15 mouse cellular contexts compared by ENCODE assay signal in genomic region chr13:6027207-6027606, GRCm38 (mm10).
"Had no signal": no experiment of that assay in that cellular context is flagged by ENCODE, and none has a peak within 500 bp of the region (broad histone marks: within the 10 kb centered on the region; RNA-seq: fewer than 3 reads in every experiment).

No protein-coding gene starts in this region.

- ATAC-seq: liver, embryonic 12.5 days; midbrain, embryonic 15.5 days had no signal

- H3K4me2 ChIP-seq: kidney, embryonic 15.5 days; limb, embryonic 15.5 days; liver, embryonic 12.5 days; lung, embryonic 15.5 days; midbrain, embryonic 11.5 days; midbrain, embryonic 15.5 days; neural tube, embryonic 12.5 days had no signal

- H3K9me3 ChIP-seq: kidney, embryonic 15.5 days; limb, embryonic 15.5 days; liver, embryonic 12.5 days; lung, embryonic 15.5 days; megakaryocyte, embryonic 14.5 days; midbrain, embryonic 15.5 days; neural tube, embryonic 12.5 days had no signal

- H3K27me3 ChIP-seq: kidney, embryonic 15.5 days; limb, embryonic 15.5 days; liver, embryonic 12.5 days; lung, embryonic 15.5 days; megakaryocyte, embryonic 14.5 days; midbrain, embryonic 15.5 days; neural tube, embryonic 12.5 days had no signal

- H3K36me3 ChIP-seq: kidney, embryonic 15.5 days; limb, embryonic 15.5 days; liver, embryonic 12.5 days; lung, embryonic 15.5 days; midbrain, embryonic 15.5 days; neural tube, embryonic 12.5 days had no signal

- H3K27ac ChIP-seq: kidney, embryonic 15.5 days; left cerebral cortex, adult 2 months; limb, embryonic 15.5 days; liver, embryonic 12.5 days; lung, embryonic 15.5 days; macrophage; midbrain, embryonic 15.5 days; neural tube, embryonic 12.5 days had no signal

- H3K4me3 ChIP-seq: kidney, embryonic 15.5 days; left cerebral cortex, adult 2 months; limb, embryonic 15.5 days; liver, embryonic 12.5 days; lung, embryonic 15.5 days; megakaryocyte, embryonic 14.5 days; midbrain, embryonic 15.5 days; neural tube, embryonic 12.5 days had no signal

- DNase-seq: kidney, postnatal 14 days; lung, postnatal 14 days; right cerebral cortex, postnatal 14 days; thymus, adult 18-20 months; thymus, postnatal 14 days had no signal

- H3K4me1 ChIP-seq: kidney, embryonic 15.5 days; liver, embryonic 12.5 days; lung, embryonic 15.5 days; megakaryocyte, embryonic 14.5 days; midbrain, embryonic 15.5 days; neural tube, embryonic 12.5 days had no signal

- H3K9ac ChIP-seq: kidney, embryonic 15.5 days; limb, embryonic 15.5 days; liver, embryonic 12.5 days; lung, embryonic 15.5 days; midbrain, embryonic 15.5 days; neural tube, embryonic 12.5 days had no signal
